Mouse (Mus musculus): Measurements from ENCODE around the gene Cplx2.

The Cplx2 gene

DNA sequence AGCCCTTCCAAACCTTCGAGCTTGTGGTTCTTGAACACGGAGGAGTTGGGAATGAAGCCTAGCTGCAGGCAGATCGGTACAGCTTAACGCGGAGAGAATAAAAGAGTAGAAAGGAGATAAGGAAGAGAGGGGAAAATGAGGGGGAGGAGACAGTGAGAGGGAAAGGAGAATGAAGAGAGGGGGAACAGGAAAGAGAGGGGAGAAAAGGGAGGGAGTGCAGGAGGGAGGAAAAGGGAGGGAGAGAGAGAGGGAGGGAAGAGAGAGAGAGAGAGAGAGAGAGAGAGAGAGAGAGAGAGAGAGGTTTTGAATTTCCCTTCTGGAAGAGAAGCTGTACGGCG, at the start of gene Cplx2:
Gene Cplx2, plus strand, starts transcription at position 301 of the 338 bp plus-strand sequence.
- DNase-seq (ENCODE audit: low spot score), result no peak

DNA sequence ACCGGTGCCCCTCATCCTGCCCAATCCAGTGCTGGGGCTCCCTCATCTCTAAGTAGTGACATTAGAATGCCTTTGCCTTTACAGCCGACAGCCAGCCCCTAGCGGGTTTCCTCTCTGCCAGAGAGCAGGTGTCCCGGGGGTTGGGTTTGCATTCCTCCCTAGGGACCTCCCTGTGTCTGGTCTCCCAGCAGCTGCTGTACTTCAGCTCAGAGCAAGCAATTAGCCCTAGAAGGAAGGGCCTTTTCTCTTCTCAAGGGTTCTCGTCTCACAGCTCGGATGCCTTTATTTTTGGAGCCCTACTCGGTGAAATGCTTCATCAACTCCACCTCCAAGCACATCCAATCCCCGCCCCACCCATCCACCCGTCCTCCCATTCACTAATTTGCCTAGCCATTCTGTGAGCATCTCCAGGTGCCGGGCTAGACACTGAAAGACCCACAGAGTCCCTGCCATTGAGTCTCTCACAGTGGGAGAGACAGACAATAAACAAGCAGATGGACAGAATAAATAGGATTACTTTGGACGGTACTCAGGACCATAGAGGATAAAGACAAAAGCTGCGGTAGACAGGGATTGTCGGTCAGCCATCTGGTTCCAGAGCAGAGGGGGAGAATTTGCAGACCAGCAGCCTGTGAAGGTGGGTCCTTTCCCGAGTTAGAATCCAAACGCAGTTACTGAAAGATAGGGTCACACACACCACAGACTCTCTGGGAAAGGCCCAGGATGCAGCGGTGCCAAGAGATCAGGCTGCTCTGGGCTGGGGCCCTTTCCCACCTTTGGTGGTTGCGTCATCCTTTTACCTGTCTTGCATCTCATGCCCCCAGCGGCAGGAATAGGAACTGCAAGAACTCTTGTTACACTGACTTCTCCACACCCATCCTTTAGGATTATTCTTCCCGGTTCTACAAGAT, 48.5 kb upstream of the Cplx2 start:
- DNase-seq (ENCODE audit: low spot score), result no peak

DNA sequence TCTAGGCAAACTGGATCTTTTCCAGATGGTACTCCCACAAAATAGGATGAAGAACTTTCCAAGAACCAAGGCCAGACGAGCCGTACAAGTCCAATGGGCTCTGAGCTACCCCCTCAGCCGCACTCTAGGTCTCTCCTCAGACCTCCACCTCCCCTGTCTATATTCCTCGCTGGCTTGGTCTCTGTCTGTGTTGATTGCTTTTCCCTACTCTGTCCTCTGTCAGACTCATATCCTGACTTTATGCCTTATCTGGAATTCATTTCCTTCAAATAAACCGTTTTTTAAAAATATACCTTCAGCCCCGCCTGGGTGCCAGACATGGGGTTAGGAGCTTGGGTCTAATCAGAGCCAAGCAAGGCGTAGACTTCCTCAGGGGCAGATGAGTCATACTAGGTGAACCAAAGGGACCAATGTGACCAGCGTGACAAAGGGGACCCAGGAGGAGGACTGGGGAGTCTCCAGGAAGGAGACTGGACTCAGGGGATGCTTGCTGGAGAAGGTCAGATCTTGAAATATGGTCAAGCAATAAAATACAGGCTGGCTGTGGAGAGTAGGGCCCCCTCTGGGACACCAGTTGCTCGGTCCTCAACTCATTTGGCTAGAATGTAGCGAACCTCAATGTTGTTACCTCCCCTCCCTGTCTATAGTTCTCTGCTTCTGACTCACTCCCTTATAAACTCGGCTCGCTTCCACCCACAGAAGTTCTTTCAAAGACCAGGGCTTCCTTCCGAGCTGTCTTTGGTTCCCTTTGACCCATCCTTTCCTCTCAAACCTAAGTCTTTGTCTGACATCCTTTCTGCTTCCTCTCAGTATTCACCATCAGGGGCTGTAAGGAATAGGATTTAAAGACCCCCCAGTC, 47.6 kb upstream of the Cplx2 start:
- DNase-seq (ENCODE audit: low spot score), result no peak

DNA sequence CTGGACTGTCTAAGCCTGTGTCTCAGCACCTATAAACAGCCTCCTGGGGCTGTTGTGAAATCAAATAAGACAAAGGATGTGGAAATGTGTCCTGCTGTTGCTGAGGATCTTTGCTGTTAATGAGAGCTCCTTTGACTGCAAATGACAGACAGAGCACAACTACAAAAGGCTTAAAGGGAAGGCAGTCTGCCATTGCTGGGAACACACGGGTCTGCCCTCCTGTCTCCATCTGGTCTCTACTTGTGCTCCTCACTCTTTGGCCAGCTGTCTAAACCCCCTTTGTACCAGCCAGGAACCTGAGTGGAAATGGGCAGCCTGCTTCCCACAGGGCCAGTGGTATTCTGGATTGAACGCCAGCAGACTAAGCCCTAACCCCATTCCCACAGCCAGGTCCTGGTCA, 47.0 kb upstream of the Cplx2 start:
- no peak for DNase-seq (ENCODE audit: low spot score)

DNA sequence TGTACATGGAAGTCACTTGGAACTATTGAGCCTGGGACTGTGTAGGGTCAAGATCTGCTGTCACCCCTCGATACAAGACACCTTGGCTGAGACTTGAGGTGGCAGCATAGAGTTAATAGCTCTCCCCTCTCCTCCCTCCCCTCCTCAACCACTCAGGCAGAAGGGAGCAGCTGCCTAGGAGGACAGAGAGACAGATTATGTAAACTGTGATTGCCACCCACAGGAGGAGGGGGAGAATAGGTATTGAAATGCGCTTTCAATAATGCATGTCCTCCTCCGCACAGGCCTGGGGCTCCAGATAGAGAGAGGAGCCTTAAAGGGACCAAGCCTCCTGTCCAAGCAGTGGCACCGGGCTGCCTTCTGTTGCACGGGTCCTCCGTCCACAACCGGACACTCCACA, 45.3 kb upstream of the Cplx2 start:
- no peak for DNase-seq (ENCODE audit: low spot score)

DNA sequence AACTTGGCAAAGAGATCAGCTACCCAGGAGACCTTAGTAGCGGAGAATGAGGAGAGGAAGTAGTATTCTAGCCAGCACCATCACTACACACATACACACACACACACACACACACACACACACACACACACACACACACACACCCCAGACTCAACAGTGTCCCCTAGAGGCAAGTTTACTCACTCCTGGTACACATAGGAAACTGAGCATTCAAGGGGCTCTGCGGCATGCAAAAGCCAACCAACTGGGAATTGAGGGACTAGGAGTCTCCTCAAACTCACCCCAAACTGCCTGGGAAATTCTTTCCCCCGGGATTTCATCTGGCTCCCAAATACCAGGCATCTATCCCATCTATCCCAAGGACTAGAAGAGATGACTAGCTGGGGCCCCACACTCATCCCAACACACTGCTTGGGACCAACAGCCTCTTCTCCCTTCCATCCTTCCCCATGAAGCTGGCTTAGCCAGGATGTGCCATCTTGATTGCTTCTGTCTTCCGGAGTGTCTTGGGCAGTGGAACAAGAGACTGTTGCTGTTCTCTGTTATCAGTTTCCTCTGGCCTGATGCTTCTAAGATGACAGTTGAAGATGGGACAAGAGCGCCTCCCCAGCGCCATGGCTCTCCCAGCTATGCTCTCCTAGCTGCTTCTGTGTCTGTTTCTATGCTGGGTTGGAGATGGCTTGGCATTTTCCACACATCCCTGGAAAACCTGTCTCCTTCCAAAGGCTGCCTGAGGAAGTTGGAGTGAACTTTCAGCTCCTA, 44.3 kb upstream of the Cplx2 start:
- no peak for DNase-seq (ENCODE audit: low spot score)

DNA sequence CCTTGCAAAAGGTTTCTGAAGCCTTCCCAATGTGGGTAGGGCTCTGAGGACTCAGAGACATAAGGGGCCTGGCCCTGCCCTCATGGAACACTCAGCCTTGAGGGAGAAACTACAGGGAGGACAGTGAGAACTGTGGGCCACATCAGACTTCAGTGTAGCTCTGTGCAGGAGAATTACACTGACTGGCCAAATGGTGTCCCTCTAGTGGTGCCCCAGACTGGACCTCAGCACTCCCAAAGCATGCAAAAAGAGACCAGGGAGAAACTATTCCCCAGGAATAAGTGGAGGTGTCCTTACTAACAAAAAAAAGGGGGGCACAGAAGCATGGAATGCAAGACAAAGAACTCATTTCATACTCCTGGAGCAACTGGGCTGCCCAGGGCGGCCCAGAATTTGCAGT, 43.1 kb upstream of the Cplx2 start:
- no peak for DNase-seq (ENCODE audit: low spot score)

DNA sequence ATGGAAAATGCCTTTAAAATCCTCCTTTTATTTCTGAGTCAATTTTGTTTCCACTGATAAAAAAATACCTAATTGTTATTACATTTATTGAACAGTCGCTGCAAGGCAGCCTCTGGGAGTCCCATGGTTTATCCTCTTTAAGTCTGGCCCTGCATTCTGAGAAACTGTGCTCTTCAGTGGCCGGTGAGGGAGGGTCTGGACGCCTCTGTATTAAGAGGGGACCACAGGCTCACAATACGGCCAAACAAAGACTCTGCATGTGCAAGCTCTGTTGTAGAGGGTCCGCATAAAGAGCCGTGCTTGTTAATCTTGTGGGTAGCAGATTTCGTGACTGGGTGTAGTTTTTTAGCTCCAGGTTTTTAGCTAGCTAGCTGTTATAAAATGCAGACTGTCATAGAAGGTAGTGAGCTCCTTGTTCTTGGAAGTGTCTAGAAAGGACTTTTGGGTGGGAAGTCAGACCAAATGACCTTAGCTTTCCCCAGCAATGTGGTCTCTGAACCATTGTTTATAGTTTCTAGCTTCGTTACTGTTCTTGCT, 42.1 kb upstream of the Cplx2 start:
- no peak for DNase-seq (ENCODE audit: low spot score)

DNA sequence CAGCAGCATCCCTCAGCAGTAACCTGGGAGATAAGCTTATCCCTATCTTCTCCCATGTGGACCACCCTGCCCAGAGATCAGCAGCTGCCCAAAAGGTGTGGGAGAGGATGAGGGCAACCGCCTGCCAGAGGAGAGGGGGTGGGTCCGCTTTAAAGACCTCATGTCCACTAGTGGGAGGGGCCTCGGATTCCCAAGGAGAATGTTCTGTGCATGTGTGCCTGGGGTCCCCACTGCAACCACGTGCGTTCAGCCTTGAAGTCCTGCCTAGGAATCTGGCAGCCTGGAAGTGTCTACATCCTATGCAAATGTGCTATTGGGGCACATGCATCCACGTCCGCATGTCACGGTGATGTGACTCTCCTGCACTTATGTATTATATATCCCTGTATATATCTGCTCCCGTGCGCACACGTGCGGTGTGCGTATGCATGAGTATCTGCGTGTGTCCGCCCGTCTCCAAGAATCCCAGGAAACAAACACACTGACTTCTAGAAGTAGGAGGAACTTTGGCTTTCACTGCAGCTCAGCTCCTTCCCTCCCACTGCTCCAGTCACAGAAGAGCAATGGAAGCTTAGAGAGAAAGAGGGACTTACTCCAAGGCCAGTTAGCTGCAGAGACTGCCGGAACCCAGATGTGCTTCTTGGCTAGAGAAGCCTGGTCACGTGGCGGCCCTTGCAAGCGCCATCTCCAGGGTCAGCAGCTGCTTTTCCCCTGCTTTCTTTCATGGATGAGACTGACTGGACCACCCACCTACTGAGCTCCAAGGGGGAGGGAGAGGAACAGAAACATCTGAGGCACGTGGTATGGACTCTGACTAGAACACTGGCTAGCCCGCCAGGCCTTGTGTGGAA, 39.1 kb upstream of the Cplx2 start:
- no peak for DNase-seq (ENCODE audit: low spot score)

DNA sequence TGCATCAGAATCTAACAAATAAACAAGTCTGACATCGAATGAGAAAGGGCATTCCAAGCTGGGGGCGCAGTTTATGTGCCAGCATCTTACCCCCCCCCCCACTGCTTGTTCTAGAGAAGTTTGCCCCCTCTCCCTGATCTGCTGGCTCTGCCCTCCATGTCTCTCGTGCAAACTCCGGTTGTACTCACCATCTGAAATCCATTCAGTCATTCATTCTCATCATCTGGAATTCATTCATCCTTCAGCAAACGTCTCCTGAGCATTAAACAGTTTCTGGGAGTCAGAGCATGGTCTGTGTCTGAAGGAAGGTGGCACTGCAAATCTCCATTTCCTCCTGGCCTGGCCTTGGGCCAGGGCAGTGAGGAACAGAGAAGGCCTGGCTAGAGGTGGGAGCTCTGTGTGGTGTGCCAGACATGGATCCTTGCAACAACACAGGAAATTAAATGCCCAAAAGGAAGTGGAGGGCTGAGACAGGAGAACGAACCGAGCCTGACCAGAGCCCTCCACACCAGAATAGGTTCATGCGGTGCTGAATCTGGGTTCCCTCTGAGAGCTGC, 38.1 kb upstream of the Cplx2 start:
- no peak for DNase-seq (ENCODE audit: low spot score)

DNA sequence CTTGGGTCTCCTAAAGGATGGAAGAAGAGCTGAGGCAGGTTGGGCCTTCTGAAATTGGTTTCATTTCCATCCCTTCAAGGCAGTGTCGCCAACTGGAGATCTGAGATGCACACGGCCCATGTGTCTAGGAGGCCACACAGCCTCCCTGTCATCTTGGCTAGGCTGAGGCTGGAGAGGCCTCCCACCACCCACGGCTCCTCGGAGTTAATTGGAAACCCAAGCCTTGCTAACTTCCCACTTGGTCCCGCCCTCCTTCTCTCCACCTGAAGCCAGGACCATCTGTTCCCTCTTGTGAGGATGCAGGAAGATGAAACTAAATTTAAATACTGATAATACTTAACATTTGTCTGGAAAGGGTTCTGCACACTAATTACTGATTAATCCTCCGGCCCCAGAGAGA, 34.1 kb upstream of the Cplx2 start:
- no peak for DNase-seq (ENCODE audit: low spot score)

DNA sequence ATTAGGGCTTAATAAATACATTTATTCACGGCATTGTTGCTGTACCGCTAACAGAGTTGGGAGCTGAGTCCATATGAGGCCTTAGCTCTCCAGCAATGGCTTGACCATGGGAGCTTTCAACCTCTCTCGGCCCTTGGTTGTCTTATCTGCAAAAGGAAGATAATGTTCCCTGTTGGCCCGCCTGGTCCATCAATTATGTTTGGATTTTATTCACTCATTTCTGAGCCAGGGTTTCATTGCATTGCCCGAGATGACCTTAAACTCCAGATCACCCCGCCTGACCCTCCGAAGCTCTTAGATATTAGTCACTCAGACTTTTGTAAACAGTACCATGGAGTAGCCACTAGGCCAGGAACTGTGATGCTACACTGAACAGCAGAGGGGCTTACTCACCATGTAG, 33.6 kb upstream of the Cplx2 start:
- DNase-seq (ENCODE audit: low spot score), result no peak

DNA sequence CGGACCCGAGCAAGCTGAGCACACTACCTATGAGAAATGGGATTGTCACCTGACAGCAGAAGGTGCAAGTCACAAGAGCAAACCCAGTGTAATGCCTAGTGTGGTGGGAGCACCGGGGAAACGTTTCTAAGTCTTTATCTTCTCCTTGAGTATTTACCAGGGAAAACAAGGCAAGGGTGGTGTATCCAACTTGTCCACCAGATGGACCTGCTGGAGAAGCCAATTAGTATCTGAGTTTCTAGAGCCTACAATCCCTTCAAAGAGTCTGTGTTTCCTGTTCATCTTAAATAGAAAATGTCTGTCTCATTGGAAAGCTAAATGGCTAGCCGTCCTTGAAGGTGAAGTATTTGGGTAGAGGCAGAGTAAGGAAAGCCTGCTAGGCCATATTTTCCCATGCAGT, 32.3 kb upstream of the Cplx2 start:
- no peak for DNase-seq (ENCODE audit: low spot score)

DNA sequence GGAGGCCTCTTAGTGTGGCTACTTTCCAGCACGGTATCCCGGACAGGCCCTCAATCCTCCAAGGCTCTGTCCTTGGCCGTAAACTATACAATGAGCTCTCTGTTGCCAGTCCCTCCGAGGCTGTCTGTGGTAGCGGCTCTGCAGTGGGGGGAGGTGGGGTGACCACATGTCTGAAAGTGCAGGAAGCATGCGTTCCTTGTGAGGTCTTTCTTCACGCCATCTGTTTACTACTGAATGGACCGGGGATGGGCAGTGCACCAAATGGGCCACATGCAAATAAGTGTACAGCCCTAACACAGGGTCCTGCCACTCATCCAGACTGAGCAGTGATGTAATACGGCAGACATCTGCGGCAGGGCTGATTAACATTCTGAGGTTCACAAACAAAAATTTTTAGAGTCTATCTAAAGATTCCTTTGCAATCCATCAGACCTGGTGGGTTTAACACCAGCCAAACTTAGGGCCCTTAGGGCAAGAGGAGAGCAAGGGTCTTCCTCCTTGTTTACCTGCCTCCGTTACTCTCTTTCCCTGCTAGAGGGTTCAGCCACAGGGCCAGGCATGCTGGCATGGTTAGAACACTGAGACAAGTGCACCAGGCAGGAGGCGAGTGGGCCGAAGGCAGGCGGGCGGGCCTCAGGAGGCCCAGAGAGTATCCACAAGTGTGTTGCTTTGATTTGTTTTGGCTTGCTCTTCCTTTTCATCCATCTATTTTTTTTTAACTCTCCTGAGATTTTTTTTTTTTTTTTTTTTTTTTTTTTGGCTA, 25.1 kb upstream of the Cplx2 start:
- no peak for DNase-seq (ENCODE audit: low spot score)

DNA sequence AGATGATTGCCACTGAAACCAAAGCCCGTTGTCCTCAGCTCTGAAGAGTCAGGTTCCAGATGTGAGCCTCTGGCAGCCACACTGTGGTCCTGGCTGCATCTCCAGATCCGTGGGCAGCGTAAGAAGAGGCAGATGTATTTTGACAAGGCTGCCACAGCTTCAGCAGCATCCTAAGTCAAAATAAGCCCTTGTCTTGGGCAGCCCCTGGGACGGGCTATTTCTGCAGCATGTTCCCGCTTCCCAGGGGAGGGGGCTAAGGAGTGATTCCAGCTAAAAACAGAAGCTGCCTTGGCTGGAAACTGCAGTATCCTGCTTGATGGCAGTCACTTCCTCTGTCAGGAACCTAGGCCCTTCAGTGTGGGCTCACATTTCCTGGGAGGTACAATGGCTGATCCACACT, 23.1 kb upstream of the Cplx2 start:
- DNase-seq (ENCODE audit: low spot score), result no peak

DNA sequence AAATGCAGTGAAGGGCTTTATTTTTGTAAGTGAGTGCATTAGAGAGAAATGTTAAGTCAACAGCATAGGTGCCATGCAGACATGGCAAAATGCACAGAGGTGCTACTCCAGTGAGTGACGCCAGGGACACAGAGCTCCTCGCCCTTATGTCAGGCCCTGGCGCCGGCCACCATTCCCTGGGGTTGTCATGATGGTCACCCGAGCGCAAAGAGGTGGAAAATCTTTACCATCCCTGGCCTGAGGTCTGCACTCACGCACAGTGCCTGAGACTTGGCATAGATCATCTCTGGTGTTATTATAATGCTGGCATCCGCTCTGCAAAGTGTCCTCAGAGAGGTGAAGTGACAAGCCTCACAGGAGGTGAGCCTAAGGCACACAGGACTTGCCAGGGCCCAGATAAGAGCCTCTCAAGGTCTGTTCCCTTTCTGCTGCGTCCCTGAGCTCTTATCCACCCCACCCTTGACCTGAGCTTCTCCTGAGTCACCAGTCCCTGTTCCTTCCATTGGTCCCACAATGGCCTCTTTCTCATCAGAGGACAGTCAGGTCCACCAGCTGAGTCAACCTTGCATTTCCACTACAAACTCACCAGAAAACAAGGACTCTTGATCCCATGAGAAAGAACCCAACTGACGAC, 21.9 kb upstream of the Cplx2 start:
- no peak for DNase-seq (ENCODE audit: low spot score)

DNA sequence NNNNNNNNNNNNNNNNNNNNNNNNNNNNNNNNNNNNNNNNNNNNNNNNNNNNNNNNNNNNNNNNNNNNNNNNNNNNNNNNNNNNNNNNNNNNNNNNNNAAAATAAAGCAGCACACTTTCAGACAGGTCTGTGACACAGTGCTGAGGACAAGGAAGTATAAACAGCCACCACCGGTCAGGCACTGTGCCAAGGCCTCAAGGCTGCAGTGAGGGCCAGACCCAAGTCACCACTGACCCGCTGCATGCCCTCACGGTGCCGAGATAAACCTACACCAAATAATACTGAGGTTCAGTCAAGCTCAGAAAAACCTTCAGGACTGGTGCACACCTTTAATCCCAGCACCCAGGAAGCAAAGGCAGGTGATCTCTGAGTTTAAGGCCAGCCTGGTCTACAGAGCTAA, 13.7 kb upstream of the Cplx2 start:
- DNase-seq (ENCODE audit: low spot score), result no peak

DNA sequence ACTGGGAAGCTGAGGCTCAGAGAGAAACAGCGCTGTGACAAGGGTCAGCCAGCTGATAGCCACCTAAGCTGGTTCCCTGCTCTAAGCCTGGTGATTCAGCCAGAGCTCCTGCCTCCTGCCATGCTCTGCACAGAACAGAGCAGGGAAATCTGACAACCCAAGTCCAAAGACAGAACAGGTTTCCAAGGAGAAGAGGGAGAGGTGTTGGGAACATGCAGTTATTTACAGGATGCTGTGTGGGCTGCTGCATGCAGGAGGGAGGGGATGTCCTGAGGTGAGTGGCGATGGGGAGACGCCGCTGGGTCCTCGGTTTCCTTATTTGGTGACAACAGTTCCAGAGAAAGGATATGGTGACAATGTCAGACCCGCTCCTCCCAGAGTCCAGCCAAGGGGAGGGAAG, 12.0 kb upstream of the Cplx2 start:
- DNase-seq (ENCODE audit: low spot score), result no peak

DNA sequence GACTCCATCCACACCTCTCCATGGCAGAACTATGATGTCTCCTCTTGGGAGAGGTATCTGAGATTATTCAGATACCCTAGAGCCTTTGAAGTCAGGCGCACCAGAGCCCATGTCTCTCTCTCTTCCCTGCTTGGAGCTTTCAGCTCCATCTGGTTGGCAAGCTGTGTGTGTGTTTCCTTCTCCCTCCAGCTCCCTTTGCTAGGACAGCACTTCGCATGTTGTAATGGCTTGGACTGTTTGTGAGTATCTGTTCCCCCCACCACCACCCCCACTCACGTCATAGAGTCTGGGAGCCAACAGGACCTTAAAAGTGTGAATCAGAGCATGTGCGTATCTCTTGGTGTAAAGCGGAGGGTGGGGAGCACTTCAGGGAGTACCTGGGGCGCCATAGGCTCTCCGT, 6.5 kb upstream of the Cplx2 start:
- DNase-seq (ENCODE audit: low spot score), result no peak

DNA sequence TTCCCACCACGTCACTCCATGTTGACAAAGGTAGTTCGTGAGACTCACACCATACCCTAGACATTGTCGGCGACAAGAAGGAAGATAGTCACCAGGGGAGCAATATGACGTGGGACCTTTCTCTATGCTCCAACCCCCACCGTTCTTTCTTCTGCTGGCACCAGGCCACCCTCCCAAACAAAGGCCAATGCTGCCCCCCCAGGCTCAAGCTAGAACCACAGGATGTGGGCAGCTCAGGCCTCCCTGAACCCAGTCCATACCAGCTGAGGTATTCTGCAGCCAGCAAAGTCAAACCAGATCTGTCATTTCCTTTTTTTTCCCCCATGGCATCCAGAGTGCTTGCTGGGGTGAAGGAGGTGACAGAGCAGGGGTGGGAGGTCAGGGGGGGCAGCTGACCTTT, 3.4 kb upstream of the Cplx2 start:
- no peak for DNase-seq (ENCODE audit: low spot score)

Measured in layer of hippocampus, adult 9-10 months (tissue).